Mouse (Mus musculus): ENCODE results near the gene Piezo1.

Piezo1 gene

DNA sequence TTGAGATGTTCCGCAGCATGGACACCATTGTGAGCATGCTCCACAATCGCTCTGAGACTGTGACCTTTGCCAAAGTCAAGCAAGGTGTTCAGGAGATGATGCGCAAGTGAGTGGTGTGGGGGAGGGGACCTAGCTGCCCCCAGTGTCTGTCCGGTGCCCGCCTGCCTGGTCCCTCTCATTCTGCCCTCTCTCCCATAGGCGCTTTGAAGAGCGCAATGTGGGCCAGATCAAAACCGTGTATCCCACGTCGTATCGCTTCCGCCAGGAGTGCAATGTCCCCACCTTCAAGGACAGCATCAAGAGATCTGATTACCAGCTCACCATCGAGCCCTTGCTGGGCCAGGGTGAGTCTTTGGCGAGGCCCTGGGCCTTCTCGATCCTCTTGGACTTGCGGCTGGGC, 18.9 kb upstream of the Piezo1 start:
- no peak for DNase-seq (ENCODE audit: low spot score)

DNA sequence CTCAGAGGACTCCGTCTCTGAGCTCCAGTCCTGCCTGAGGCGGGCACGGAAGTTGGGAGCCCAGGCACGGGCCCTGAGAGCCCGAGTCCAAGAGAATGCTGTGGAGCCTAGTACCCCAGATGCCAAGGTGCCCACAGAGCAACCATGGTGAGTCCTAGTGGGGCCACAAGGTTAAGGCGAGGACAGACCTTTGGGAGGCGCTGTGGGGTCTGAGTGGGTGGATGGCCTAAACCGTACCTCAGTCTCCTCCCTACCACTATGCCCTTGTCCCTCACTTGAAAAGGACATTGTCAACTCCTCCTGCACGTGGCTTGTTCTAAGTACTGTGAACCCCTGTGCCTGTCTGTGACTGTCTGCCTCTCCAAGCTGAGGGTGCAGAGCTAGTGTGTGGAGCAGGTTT, 18.2 kb upstream of the Piezo1 start:
- DNase-seq (ENCODE audit: low spot score) = no peak

DNA sequence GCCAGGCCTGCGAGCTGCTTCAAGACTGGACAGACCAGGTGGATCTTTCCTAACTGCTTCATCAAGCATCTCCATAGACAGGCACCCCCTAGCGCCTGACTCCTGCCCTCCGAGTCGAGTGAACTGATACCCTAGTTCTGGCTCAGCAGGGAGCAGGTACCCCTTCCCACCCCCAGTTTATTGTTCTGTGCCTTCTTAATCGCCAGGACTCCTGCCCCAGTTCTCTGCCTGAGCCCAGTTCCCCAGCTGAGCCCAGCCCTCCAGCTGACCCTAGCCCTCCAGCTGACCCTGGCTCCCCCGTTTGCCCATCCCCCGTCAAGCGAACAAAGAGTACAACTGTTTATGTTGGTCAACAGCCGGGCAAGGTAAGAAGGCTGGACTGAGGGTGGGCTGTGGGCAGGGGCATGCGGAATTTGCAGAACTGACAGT, 17.8 kb upstream of the Piezo1 start:
- no peak for DNase-seq (ENCODE audit: low spot score)

DNA sequence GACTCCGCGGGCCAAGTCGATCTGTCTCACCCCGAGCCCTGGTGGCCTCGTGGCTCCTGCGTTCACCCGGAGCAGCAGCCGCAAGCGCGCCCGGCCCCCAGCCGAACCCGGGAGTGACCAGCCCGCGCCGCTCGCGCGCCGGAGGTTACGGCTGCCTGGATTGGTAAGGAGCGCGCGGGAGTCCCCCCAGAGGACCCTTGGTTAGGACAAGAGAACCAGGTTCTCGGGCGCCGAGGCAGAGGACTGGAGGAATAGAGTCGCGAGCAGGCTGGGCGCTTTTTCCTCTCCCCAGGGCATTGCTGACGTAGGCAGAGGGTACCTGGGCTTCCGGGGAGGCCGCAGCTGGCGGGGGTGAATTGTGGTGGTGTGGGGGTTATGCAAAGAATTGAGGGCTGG, 17.0 kb upstream of the Piezo1 start:
- DNase-seq (ENCODE audit: low spot score) = no peak

DNA sequence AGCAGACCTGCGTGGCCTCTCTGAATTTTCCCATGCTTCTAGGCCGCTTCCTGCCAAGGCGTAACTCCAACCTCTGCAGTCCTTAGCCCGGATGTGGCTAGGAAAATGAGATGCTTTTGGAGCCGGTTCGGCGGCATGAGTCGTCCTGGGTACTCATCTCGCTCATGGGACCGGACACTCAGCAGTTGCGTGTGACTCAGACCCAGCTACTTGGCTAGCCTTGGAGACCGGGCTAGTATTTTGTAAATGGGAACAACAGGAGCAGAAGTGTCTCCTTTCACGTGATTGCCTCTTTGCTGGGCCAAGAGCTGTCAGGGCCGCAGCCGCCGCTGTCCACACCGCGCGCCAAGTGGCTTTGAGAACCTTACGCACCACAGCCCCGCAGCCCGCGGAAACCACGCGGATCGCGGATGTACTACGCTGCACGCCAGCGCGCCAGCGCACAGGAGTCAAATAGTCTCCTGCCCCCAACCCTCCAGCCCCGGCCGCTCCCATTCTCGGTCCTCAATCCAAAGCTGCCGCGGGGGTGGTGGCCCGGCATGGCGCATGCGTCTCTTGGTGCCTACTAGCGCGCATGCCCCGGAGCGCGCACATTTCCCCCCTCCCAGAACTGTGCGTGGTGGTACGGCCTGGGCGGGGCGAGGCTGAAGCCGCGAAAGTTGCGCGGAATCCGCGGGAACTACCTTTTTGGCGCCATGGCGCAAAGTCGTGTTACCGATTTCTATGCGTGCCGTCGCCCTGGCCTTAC, 16.4 kb upstream of the Piezo1 start, which contains the start of gene Cdt1:
TSS of gene Cdt1 (plus strand) at position 655 of the 748 bp plus-strand sequence.
- peak; percentile 94 for DNase-seq (ENCODE audit: low spot score)

DNA sequence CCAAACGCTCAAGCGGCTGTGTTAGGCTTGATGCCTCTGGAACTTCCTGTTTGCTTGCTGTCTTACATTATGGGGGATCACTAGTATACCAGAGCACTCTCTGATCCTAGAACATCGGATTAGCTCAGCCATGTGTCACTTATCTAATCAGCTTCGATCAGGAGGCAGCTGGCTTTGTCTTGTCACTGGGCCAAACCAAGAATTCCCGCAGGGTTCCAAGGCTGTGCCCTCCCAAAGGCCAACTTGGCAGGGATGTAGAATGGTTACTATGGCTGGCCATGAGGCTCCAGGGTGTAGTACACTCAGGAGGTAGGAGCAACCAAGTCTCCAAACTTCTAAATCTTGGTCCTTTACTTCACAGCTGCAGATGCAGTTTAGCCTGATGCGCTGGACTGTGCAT, 15.6 kb upstream of the Piezo1 start:
- no peak for DNase-seq (ENCODE audit: low spot score)

DNA sequence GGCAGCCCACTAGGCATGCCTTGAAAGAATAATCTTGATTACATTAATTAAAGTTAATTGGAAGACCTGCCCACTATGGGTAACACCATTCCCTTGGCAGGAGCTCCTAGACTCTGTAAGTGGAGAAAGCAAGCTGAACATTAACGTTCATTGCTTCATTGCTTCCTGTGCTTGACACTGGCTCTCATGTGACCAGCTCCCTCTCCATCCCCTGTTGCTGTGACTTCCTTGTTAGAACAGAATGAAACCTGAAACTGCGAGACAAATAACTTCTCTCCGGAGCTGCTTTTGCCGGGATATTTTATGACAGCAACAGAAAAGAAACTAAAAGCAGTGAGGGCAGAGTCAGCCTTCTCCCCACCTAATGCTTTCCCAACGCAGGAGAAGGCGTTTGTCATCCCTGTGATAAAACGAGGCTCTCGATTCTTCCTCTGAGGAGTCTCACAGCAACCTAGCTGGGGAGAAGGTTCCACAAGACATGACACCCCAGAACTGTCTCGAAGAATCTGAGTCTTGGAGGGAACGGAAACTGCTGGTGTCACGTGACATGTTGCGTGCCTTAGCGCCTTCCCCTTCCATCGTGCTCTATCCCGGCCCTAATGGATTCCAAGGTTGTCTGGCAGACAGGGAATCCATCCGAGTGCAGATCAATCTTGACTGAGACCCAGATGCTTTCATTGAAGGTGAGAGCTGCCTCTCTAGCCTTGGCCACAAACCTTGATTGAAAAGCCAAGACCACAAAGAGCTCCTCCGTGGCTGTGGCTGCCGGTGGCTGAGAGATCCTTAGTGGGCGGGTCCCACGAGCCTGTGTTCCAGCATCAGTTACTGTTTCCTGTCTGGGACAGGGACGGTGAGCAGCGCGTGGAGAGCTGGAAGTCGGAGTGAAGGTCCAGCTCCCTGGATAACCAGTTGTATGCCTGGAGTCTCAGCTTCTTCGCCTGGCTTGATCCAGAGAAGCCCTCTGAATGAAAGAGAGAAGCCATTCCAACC, 13.5 kb upstream of the Piezo1 start:
- DNase-seq (ENCODE audit: low spot score) = no peak

DNA sequence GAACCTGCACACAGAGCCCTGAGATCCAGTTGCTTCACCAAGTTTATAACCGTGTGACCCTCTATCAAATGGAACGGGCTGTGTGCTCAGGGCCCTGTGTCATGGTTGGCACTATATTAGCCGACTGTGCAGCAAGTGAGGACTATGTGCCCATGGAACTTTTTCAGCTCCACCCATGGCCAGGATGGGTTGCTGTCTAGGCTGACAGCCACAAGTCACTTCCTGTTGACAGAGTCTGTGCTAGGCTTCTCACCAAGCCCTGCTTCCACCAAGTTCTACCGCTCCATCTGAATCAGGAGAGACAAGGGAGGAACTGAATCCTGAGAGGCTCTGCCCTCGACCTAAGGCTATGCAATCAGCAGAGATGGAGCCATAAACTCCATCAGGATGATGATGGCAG, 10.1 kb upstream of the Piezo1 start:
- DNase-seq (ENCODE audit: low spot score) = no peak

DNA sequence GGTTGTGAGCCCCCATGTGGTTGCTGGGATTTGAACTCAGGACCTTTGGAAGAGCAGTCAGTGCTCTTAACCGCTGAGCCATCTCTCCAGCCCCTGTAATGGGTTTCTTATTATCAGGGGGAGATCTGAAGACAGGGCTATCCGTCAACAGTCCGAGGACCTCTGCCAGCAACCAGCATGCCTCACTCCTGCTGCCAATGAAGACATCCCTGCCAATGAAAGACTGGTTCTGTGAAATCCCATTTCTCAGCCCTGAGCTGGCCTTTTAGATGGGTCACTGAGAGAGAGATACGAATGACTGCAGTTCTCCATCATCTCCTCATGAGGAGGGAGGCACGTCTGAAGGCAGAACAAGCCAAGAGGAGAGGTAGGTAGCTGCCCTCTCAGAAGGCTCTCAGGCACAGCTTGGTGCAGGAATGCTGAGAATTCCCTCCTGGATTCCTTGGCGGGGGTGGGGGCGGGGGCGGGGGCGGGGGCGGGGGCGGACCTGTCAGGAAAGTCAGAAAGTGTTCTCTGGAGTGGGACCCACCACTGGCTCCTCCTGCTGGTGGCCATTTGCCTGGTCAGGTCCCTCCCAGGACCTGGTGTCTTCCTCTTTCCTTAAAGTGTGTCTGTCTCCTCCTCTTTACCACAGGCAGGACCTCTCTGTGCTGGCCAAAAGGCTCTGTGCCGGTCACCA, 7.7 kb upstream of the Piezo1 start:
- no peak for DNase-seq (ENCODE audit: low spot score)

DNA sequence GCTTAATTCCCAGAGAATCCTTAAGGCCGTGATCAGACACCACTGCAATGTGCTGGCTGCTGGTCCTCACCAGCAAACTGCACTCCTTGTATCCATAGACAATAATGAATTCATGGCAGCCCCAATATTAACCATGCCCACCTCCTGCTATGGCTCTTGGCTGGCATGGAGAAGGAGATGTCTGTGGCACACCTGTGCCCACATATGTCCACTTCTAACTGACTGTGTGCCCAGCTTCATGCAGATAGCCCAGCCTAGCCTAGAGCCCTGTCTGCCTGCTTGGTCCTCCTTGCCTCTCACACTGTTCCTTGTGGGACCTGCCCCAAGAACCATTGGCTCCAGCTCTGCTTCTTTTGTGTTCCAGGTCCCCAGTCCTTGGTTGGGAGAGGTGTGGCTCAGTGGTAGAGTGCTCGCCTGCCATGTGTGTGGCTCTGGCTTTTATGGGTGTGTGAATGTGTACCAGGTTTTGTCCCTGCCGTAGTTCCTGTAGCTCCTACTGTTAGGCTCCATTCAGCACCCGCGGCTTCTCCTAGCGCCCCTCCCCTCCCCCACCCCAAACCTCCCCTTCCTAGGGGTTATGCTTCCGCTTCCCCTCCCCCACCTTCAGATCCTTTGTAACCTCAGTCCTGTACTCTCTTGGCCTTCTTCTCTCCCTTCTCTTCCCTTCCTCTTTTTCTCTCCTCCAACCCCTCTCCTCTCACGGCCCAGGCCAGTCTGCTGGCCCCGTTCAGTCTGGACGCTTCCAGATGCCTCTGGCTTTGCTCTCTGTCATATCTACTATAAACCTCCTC, 6.3 kb upstream of the Piezo1 start:
- DNase-seq (ENCODE audit: low spot score) = no peak

DNA sequence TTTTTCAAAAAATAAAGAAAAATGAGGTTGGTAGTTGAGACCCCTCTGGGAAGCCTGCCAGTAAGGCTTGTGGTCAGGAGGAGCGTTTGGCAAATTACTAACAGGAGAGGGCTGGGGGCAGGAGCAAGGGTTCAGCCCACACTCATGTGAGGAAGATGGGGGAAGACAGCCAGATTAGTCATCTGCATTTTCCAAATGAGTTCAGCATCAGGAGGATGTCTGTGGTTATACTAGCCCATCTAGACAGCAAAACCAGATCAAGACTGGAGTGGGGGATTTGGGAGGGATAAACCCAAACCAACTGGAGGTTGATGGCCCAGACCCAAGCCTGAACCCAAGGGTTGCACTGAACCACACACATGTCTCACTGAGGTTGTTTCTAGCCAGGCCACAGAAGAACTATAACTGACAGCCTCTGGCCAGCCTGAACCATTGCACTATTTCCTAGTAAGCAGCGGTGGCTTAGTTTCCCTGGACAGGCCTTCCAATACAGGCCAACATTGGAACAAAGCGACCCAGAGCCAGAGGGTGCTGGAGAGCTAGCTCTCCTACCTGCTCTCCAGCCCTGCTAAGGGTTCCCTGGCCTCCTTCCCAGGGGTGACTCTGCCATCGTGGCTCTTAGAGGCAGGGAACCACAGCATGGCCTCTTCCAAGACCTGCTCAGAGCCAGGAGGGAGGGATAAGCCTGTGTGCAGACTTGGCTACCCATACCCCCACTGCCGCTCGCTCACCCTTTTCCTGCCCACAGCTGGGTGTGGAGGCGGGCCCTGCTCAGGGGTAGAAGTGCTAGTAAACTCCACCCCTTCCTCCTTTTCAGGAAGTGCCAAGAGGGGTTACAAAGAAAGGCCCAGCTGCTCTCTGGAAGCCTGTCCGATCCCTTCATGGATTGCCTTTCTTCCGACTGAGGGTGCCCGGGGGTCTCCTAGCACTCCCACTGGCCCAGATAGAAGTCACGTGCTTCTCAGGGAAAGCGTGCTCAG, 5.2 kb upstream of the Piezo1 start:
- DNase-seq (ENCODE audit: low spot score) = no peak

DNA sequence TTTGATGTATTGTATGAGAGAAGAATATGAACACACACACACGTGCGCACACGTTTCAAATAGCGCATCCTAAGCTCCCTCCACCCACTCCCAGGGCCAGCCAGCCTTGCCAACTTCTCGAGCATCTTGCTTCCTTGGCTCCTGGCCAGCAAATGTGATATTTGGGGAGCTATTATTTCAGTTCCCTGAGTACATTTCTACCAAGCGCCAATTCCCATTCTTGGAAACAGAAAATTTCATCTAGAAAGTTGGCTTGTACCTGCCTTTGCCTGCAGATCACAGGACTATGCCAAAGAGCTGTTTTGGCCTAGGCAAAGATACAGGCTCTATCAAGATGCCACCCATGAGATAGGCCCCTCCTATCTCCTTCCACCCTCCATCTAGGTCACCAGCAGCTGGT, 3.7 kb upstream of the Piezo1 start:
- DNase-seq (ENCODE audit: low spot score) = no peak

DNA sequence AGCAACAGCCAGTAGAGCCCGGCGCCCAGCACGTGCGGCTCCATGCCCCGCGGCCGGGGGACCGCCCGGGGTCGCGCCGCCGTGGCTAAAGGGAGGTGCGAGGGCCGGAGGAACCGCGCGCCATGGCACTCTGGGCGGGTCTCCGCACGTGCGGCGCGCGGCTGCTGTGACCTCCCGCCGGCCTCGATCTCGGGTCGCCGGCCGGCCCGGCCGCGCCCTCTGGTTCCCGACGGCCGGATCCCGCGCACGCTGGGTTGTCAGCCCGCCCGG, 199 bp downstream of the Piezo1 start:
- no peak for DNase-seq (ENCODE audit: low spot score)

DNA sequence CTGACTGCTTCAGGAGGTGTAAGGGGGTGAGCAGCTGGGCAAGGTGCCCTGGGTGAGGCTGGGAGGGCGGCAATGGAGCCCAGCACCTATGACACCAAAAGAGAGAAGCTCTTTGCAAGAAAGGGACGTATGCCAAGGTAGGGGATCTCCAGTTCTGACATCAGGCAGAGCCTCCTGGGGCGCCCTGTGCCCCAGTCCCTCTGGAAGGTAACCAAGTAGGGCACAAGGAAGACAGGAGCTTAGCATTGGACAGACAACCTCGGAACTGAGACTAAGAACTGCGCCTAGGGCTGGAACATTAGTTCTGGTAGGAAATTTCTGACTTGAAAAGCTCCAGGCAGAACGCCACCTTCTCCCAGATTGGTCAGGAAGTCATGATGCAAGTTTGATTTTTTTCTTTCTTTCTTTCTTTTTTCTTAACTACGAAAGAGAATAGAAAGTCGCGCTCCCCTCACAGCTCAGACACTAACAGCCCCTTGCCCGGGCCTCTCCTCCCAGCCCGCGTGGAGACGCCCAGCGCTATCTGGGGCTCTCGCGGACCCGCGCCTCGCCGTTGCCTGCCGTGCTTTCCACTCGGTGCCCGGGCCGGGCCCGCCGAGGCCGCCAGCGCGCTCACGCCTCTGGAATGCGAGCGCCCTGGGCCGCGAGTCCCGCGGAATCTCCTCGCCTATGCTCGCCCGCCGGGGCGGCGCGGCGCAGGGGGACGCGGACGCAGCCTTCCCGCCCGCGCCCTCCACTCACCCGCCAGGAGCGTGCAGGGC, 715 bp downstream of the Piezo1 start:
- peak; percentile 53 for DNase-seq (ENCODE audit: low spot score)

DNA sequence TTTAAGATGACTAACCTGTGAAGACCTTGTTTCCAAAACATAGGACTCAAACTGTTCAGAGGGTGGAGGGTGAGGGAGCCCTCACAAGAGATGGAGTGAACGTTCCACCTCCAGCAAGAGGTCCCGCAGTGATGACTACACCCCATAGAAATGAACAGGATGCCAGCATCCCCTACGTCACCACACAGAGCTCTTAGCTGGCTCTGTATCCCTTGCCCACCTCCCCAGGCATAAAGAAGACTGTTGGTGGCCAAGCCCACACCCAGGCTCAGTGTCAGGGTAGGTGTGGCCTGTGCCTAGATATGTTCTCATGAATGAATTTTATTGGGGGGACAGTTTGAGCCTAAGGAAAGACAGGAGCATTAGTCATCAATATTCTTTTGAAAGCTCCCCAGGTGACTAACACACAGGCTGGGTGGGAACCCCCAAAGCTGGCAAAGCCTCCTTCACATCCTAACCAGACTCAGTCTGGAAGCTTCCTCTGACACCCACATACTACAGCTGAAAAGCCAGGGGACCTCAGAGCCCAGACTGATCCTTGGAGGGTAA, 2.2 kb downstream of the Piezo1 start:
- DNase-seq (ENCODE audit: low spot score) = no peak

DNA sequence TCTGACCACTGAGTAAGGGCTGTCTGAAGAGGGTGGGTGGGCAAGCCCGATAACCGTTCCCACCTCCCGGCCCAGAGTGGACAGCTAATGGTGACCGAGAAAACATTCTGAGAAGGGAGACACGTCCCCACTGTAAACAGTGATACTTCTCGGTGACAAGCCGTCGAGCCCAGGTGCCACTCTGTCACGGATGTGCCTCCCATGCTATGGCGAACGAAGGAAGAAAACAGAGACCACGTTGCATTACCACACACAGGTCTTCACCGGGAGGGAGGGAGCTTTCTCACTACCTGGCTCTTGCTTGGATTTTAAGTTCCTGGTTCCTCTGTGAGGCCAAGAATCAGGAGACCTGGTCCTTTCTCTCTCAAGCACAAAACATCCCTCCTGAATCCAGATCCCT, 2.8 kb downstream of the Piezo1 start:
- no peak for DNase-seq (ENCODE audit: low spot score)

DNA sequence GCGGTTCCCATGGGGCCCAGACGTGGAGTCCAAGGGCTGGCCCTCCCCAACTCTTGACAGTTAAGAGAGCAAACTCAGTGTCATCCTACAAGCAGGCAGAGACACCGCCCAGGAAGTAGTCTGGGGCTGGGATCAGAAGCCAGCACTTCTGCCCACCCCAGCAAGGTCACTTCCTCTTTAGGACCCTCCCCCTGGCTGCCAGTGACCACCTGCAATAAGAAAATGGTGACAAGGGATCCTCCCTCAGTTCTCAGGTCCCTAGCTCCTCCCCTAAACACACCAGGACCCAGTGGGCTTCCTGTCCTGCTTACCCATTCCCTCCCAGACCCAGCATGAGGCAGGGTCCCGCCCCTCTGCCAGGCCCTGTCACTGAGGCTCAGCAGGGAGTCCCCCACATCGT, 3.3 kb downstream of the Piezo1 start:
- DNase-seq (ENCODE audit: low spot score) = no peak

DNA sequence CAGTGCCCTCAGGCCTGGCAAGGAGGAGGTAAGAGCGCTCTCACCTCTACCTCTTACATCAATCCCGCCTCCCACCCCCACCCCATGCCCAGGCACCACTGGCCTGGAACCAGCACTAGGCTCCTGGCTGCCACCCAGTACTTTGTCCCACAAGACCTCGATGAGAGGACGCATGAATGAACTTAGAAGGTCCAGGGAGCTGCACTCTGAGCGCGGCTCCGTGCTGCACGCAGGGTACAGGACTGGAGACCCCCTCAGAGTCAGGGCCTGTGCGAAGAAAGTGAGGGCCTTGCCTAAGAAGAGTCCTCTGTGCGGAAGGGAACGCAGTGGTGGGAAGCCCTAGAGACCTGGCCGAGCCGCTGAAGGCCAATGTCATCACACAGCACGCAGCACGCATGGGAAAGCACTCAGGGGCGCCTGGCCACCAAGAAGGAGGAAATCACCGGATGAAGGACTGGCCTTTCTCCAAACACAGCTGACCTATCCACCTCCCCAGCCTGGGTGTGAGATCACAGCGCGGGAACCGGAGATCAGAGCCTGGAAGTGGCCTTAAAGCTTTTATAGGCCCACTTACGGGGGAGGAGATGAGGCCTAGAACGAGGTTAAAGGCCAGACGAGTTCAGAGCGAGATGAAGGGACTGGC, 4.2 kb downstream of the Piezo1 start:
- DNase-seq (ENCODE audit: low spot score) = no peak

DNA sequence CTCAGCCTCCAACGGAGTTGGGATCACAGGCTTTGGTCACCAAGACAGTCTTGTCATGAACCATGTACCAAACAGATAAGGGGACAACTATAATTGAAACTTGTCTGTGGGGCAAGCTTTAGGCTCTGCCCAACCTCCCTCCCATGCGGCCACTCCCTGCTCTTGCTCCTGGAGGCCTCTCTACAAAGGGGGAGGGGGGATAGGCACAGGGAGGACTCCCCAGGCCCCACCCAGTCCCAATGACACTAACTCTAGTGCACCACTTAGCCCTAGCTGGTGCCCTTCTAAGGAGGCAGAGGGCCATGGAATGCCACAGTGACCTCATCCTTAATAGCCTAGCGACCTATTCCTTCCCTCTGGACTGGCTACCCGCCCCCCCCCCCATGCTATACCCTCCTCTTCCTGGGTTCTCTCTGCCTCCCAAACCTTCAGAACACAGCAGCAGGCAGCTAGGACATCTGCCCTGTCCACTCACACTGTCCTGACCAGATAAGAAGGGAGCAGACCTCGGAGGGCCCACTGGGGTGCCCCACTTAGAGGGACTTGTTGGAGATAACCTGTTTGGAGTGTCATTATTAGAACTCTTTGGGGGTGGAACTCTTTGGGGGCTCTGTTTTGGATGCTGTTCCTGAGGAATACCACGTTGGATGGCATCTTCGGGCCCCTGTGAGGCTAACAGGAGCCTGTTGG, 4.9 kb downstream of the Piezo1 start:
- DNase-seq (ENCODE audit: low spot score) = no peak

All from ovary, postnatal 14 days (tissue).